Mouse (Mus musculus) heart, adult 18-20 months (tissue): ENCODE measurements around the gene Galnt7. TPM values are rescaled to one million over a fixed set of nuclear protein-coding genes. Genes with fewer than 3 reads are reported as not detected.

Experiments
- DNase-seq, 2 experiments: peaks; one replicate each; pipeline ENCODE4 v3.0.0; 2021 to 2022; ENCODE audit warnings: mixed read lengths in 1 of 2
- total RNA-seq, 2 experiments: library from RNA; stranded (reverse); gene quantifications; 2 replicates each; pipeline ENCODE4 v1.2.3; 2021

Gene Galnt7
- total RNA-seq, 2 experiments from 2014 or later, result 4.9 to 5.6 TPM

GRCm38 (mm10) chr8:57628787-57629664 lies 23.8 kb downstream of the Galnt7 start:
- no peak for DNase-seq

- no peak for DNase-seq
Observed at GRCm38 (mm10) chr8:57627946-57628786, 24.7 kb downstream of the Galnt7 start.

GRCm38 (mm10) chr8:57623955-57624354 lies 28.9 kb downstream of the Galnt7 start:
- DNase-seq, result no peak

DNA sequence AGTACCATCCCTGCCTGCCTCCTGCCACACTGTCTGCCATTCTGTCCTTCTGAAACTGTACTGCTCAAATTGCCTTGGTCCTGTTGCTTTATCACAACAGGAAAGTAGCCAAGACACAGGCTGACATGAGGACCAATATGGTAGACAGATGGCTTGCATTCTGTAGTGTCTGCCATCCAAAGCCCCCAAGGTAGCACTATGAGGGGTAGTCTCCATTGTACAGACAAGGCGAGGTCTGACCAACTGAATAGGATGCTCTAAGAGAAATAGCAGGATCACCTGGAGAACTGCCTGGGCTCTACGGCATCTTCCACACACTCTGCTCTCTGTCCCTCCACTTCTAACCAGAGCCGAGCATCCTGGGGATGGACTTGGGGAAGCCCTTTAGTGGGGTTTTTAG lies 29.8 kb downstream of the Galnt7 start:
- DNase-seq, result no peak

DNA sequence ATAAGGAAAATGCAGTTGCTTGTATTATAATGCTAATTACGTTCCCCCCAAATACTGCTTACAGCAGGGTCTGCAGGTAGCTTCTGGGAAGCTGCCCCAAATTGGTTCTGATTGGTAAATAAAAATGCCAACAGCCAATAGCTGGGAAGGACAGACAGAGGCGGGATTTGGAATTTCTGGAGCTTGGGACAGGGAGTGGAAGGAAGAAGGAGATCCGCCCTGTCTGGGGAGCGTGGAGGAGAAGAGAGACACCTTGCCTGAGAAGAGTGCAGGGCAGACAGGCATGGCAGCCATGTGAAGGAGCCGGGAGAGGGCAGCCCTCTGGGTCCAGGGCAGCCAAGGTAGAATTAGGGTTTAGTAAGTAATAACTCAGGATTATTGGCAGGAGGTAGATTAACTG lies 35.9 kb downstream of the Galnt7 start:
- DNase-seq, result no peak

DNA sequence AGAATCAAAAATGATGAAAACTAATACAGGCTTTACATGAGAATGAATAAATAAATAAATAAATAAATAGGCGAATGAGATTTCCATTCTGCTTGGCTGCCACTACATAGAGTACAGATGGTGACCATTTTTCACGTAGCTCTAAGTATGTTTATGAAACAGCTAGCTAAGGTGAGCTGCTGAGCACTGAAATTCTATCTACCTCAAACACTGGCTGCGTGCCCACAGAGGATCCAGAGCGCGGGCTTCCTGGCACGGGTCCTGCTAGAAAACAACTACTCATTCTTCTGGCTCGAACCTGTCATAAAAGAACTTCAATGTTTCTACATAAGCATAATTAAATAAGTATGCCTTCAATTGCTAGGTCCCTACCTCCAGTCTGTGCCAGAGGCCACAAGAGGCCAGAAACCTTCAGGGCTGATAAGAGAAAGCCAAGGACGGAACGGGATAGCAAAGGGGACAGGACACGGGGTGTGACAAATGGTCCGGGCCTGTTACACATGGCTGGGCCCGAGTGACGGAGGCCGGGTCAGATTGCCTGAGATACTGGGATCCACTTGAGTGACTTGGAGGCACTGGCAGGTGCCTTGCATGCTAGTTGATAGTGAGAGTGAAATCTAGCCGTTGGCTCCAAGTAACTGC lies 37.7 kb downstream of the Galnt7 start:
- DNase-seq, result peak in 1 of 2 experiments; percentile 43

GRCm38 (mm10) chr8:57611419-57611977 lies 41.3 kb downstream of the Galnt7 start:
- peak in 1 of 2 experiments; percentile 33 for DNase-seq

DNA sequence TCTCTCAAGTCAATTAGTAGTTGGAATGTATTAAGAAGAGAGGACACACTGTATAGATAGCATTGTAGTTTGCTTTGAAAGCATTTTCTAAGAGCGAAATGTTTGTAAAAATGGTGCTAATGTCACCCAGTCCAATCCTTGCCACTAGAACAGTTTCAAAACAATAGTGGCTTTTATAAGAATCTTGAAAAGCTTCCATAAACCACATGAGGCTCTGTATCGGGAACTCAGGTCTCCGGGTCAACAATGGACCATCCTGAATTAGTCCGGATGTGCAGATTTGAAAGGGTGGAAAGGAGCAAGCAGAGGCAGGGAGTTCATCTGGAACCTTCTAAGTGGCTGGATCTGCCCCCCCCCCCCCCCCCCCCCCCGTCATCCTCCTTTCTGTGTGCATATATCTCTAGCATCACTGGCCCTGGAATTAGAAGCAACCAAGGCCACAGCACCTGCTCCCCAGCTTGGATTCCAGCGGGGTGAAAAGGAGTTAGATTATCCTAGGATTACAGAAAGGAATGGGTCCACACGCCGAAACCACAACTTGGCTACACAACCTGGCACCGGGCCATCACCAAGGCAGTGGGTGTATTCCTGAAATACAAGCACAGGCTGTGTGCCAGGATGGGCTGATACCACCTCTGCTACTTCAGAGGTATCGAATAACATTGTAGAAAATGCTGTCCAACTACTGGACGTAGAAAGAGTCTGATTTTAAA lies 42.0 kb downstream of the Galnt7 start:
- DNase-seq, result peak; percentile 35 to 49

DNA sequence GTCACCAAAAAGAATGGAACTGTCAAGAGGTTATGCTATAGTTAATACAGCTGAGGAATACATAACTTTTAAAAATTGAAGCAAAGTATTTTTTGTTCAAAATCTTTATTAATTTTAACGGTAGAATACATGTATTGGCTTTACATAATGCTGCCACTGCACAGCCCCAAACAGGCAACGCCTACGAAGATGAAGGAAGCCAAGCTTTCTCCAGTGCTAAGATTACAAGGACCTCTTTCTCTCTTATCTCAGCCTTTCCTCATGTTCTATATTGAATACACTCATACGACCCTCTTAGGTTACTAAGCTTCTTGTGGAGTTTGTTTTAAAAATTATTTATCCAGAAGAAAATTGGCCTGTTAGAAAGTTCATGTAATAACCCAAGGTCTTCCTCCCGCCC lies 50.3 kb downstream of the Galnt7 start:
- DNase-seq, result no peak

- DNase-seq, result peak in 1 of 2 experiments; percentile 45
Observed at GRCm38 (mm10) chr8:57601987-57602418, 50.8 kb downstream of the Galnt7 start.

DNA sequence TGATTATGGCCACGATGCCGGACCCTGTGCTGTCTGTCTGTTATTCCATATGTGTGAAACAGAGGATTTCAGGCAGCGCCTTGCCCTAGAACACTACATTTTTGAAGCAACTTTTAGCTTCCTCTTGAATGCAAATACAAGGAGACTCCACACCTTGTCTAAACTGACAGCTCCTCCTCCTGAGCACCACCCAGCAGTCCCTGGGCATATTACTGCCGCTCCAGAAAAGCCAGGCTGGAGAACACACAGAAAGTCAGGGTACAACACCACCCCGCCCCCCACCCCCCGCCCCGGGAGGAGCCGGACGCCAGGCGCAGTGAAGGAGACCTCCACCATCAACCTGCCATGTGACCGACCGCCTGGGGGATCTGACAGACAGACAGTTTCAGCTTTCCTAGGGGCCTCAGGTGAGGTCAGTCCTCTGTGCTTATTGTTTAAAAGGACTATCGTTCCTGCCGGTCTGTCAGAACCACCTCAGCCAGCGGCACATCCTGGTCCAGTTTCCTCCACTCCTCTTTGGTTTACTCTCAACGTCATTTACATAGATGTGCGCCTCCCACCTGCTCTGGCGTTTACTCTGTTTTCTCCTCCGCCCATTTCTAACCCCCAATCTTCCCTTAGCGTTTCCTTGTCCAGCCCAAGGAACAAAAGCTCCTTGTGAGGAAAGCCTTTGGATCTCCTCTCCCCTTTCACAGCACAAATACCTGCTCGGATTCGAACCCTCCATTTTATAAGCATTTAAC lies 52.8 kb downstream of the Galnt7 start:
- no peak for DNase-seq

DNA sequence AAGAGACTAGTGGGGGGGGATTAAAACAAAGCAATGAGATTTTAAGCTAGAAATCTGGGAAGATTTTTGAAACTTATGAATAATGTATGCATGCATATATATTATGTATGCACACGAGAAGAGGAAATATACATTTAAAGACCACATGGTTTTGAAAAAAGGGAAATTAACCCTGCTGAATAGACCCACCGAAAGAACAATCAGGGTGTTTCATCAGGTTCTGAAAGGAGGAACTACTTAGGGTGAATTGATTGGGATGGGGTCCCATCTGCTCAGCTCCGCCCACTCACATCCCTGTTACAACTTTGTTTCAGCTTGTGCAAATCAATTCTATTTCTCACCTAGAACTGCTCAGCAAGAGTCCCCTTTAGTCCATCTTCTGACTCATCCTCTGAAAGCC lies 57.0 kb downstream of the Galnt7 start:
- DNase-seq, result no peak

DNA sequence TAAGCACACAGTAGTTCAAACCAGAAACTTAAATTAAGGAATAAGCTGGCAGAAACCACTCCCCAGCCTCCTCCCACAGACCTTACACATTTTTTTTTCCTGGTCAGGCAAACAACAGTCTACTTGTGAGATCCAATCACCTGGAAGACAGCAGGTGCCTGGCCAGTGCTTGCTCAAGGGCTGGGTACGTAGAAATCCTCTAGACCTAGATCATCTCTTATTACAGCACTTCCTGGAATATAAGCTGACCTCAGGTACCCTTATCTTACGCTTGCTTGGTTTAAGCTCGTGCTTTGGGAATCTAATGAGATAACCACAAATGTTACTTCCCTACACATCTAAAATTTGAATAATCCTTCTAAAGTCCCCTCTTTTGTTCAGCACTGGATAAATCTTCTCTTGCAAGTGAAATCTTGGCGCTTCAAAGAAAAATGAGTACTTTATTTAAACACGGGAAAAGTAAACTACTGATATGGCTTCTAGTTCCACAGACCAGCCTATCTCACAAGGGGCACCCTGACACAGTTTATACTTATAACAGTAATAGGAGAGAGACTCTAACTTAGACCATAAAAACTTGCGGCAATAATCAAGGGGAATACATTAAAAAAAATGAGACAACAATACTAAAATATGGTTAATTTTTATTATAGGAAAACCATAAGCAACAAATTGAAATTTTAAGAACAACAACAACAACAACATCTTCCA lies 58.5 kb downstream of the Galnt7 start:
- DNase-seq, result no peak

DNA sequence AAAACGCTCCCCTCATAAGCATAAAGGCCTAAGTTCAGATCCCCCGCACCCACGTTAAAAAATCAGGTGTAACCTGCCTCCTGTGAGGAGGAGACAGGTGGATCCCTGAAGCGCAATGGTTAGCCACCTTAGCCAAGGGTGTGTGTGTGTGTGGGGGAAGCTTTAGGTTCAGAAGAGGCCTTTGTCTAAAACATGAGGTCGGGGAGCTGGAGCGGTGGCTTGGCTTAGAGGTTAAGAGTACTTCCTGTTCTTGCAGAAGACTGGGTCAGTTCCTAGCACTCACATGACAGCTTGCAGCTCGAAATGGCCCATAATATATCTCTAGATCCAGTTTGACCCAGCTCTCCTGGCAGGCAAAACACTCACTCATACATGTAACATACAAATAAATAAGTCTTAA lies 60.2 kb downstream of the Galnt7 start:
- DNase-seq, result no peak

GRCm38 (mm10) chr8:57591681-57592080 lies 61.2 kb downstream of the Galnt7 start:
- no peak for DNase-seq

DNA sequence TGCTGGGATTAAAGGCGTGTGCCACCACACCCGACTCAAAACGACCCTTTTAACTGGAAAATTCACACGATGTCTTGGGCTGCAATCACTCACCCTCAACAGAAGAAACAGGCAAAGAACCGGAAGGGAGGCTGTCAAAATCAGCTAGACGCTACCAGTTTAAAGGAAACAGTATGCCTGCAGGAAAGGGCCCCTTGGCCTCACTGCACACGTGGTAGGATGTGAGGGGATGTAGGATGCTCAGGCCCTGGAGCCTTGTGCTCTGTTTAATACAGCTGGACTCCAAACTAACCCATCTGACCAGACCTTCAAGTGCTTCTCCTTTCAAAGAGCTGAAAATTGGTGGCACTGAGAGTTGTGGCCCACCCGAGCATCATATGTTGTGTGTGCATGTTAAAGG lies 62.8 kb downstream of the Galnt7 start:
- no peak for DNase-seq

- no peak for DNase-seq
Observed at GRCm38 (mm10) chr8:57589176-57589575, 63.7 kb downstream of the Galnt7 start.

DNA sequence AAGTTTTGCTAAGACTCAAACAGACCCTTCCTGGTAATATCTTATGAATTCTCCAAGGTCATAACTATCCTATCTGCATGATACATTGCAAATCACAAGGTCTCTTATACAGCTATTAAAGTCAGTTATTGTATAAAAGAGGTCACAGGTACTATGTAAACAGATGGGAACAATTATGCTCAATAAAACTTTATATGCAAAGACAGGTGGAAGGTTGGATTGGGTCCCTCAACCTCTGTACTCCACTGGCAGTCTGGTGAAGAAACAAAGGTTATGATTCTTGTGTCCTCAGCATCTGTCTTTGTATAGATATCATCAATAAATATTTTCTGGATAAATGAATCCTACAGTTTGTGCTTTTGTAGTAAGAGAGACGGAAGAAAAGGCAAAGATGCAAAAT lies 64.2 kb downstream of the Galnt7 start:
- no peak for DNase-seq

- no peak for DNase-seq
Observed at GRCm38 (mm10) chr8:57586667-57587066, 66.2 kb downstream of the Galnt7 start.

DNA sequence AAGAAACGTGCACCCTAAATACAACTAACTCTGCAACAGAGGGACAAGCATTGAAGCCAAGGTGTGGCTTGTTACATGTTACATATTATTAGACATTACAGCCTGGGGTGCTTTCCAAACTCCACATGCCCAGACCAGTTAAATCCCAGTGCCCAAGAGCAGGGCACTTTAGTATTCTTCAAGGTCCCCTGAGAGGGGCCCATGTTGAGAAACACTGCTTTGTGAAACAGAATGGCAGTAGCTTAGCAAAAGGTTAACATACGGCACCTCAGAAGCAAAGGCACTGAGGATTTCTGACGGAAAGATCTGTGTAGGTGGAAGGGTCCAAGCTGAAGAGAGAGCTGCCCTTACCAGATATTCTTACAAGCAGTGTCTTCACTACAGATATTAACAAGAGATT lies 67.0 kb downstream of the Galnt7 start:
- no peak for DNase-seq
